Mouse (Mus musculus): ENCODE results near the gene Auts2. TPM values are rescaled to one million over a fixed set of nuclear protein-coding genes. Genes with fewer than 3 reads are reported as not detected.

The Auts2 gene
- total RNA-seq, 1 experiment = 9.9 TPM

GRCm38 (mm10) chr5:131798373-131798772 lies 744.8 kb downstream of the Auts2 start:
- Histone ChIP-seq H3K36me3 (ENCODE audit: control insufficient read depth, insufficient read depth, low read length, poor library complexity, severe bottlenecking) (no peaks in the 10 kb centered on the region), H3K4me1 (ENCODE audit: control insufficient read depth in 2 of 2, insufficient read depth in 2 of 2, low read length in 2 of 2, poor library complexity in 1 of 2) (0 out of 4 replicates have a peak, but pooled peaks cover 0 to 2% of the 10 kb centered on the region in 2 experiments), H3K9me3 (ENCODE audit: control insufficient read depth, insufficient read depth, low read depth, low read length) (no peaks in the 10 kb centered on the region), H3K27ac (ENCODE audit: insufficient read depth, low read depth, low read length, poor library complexity, severe bottlenecking) (no peak overlapping the region), H3K9ac (ENCODE audit: insufficient read depth, low read depth, low read length, poor library complexity, severe bottlenecking) (no peak overlapping the region), H3K4me3 (ENCODE audit: insufficient read depth in 1 of 2, low read depth in 1 of 2, low read length in 2 of 2, poor library complexity in 1 of 2, severe bottlenecking in 1 of 2) (no peak overlapping the region)
- TF ChIP-seq MAFK (IDR thresholded peaks at IDR 0.05; ENCODE audit: insufficient read depth, low read depth, low read length) = no peak
- TF ChIP-seq CHD2 (IDR thresholded peaks at IDR 0.05; ENCODE audit: low read depth, low read length) = no peak
- TF ChIP-seq ZC3H11A (IDR thresholded peaks at IDR 0.05; ENCODE audit: borderline replicate concordance, low read depth, low read length) = no peak
- TF ChIP-seq ZNF384 (IDR thresholded peaks at IDR 0.05; ENCODE audit: low read depth, low read length) = no peak
- no peak for TF ChIP-seq HCFC1 (IDR thresholded peaks at IDR 0.05; ENCODE audit: borderline replicate concordance, insufficient read depth, low read length)
- in situ Hi-C loops (cut with MboI; ENCODE audit: low sequenced_read_pairs in 2 of 2, unreplicated experiment in 2 of 2) = no loop called here
- DNase-seq (ENCODE audit: low read depth, low spot score) = no peak

- Histone ChIP-seq H3K9me3 (ENCODE audit: control insufficient read depth, insufficient read depth, low read depth, low read length) (no peaks in the 10 kb centered on the region), H3K9ac (ENCODE audit: insufficient read depth, low read depth, low read length, poor library complexity, severe bottlenecking) (no peak overlapping the region), H3K4me1 (ENCODE audit: control insufficient read depth in 2 of 2, insufficient read depth in 2 of 2, low read length in 2 of 2, poor library complexity in 1 of 2) (0 out of 4 replicates have a peak, but pooled peaks cover 0 to 2% of the 10 kb centered on the region in 2 experiments), H3K36me3 (ENCODE audit: control insufficient read depth, insufficient read depth, low read length, poor library complexity, severe bottlenecking) (no peaks in the 10 kb centered on the region), H3K4me3 (ENCODE audit: insufficient read depth in 1 of 2, low read depth in 1 of 2, low read length in 2 of 2, poor library complexity in 1 of 2, severe bottlenecking in 1 of 2) (no peak overlapping the region), H3K27ac (ENCODE audit: insufficient read depth, low read depth, low read length, poor library complexity, severe bottlenecking) (no peak overlapping the region)
- DNase-seq (ENCODE audit: low read depth, low spot score) = no peak
- TF ChIP-seq ZNF384 (IDR thresholded peaks at IDR 0.05; ENCODE audit: low read depth, low read length) (no peak), MAFK (IDR thresholded peaks at IDR 0.05; ENCODE audit: insufficient read depth, low read depth, low read length) (no peak), CHD2 (IDR thresholded peaks at IDR 0.05; ENCODE audit: low read depth, low read length) (no peak), ZC3H11A (IDR thresholded peaks at IDR 0.05; ENCODE audit: borderline replicate concordance, low read depth, low read length) (no peak), HCFC1 (IDR thresholded peaks at IDR 0.05; ENCODE audit: borderline replicate concordance, insufficient read depth, low read length) (no peak)
- in situ Hi-C loops (cut with MboI; ENCODE audit: low sequenced_read_pairs in 2 of 2, unreplicated experiment in 2 of 2) = no loop called here
Measured at GRCm38 (mm10) chr5:131797044-131797443, 746.1 kb downstream of the Auts2 start.

- H3K27ac ChIP-seq (ENCODE audit: insufficient read depth, low read depth, low read length, poor library complexity, severe bottlenecking) = no peak overlapping the region
- DNase-seq (ENCODE audit: low read depth, low spot score) = no peak
Measured at GRCm38 (mm10) chr5:131794411-131795133, 748.6 kb downstream of the Auts2 start.

GRCm38 (mm10) chr5:131789601-131790000 lies 753.5 kb downstream of the Auts2 start:
- no peak for DNase-seq (ENCODE audit: low read depth, low spot score)
- H3K9me3 ChIP-seq (ENCODE audit: control insufficient read depth, insufficient read depth, low read depth, low read length) = no peaks in the 10 kb centered on the region
- H3K4me1 ChIP-seq (ENCODE audit: control insufficient read depth in 2 of 2, insufficient read depth in 2 of 2, low read length in 2 of 2, poor library complexity in 1 of 2) = no peaks in the 10 kb centered on the region
- H3K27ac ChIP-seq (ENCODE audit: insufficient read depth, low read depth, low read length, poor library complexity, severe bottlenecking) = no peak overlapping the region
- in situ Hi-C loops (cut with MboI; ENCODE audit: low sequenced_read_pairs in 2 of 2, unreplicated experiment in 2 of 2) = no loop called here
- H3K36me3 ChIP-seq (ENCODE audit: control insufficient read depth, insufficient read depth, low read length, poor library complexity, severe bottlenecking) = no peaks in the 10 kb centered on the region
- TF ChIP-seq MAFK (IDR thresholded peaks at IDR 0.05; ENCODE audit: insufficient read depth, low read depth, low read length) (no peak), ZC3H11A (IDR thresholded peaks at IDR 0.05; ENCODE audit: borderline replicate concordance, low read depth, low read length) (no peak), HCFC1 (IDR thresholded peaks at IDR 0.05; ENCODE audit: borderline replicate concordance, insufficient read depth, low read length) (no peak), CHD2 (IDR thresholded peaks at IDR 0.05; ENCODE audit: low read depth, low read length) (no peak), ZNF384 (IDR thresholded peaks at IDR 0.05; ENCODE audit: low read depth, low read length) (no peak)
- H3K4me3 ChIP-seq (ENCODE audit: insufficient read depth in 1 of 2, low read depth in 1 of 2, low read length in 2 of 2, poor library complexity in 1 of 2, severe bottlenecking in 1 of 2) = no peak overlapping the region
- H3K9ac ChIP-seq (ENCODE audit: insufficient read depth, low read depth, low read length, poor library complexity, severe bottlenecking) = no peak overlapping the region

More at GRCm38 (mm10) chr5:131794411-131795133, 748.6 kb downstream of the Auts2 start:
- TF ChIP-seq HCFC1 (IDR thresholded peaks at IDR 0.05; ENCODE audit: borderline replicate concordance, insufficient read depth, low read length) = no peak
- TF ChIP-seq CHD2 (IDR thresholded peaks at IDR 0.05; ENCODE audit: low read depth, low read length) = no peak
- TF ChIP-seq ZNF384 (IDR thresholded peaks at IDR 0.05; ENCODE audit: low read depth, low read length) = no peak
- TF ChIP-seq MAFK (IDR thresholded peaks at IDR 0.05; ENCODE audit: insufficient read depth, low read depth, low read length) = no peak
- TF ChIP-seq ZC3H11A (IDR thresholded peaks at IDR 0.05; ENCODE audit: borderline replicate concordance, low read depth, low read length) = no peak
- H3K36me3 ChIP-seq (ENCODE audit: control insufficient read depth, insufficient read depth, low read length, poor library complexity, severe bottlenecking) = no peaks in the 10 kb centered on the region
- H3K9ac ChIP-seq (ENCODE audit: insufficient read depth, low read depth, low read length, poor library complexity, severe bottlenecking) = no peak overlapping the region
- in situ Hi-C loops (cut with MboI; ENCODE audit: low sequenced_read_pairs in 2 of 2, unreplicated experiment in 2 of 2) = no loop called here
- 0 out of 4 replicates have a peak, but pooled peaks cover 0 to 2% of the 10 kb centered on the region in 2 experiments for H3K4me1 ChIP-seq (ENCODE audit: control insufficient read depth in 2 of 2, insufficient read depth in 2 of 2, low read length in 2 of 2, poor library complexity in 1 of 2)
- H3K4me3 ChIP-seq (ENCODE audit: insufficient read depth in 1 of 2, low read depth in 1 of 2, low read length in 2 of 2, poor library complexity in 1 of 2, severe bottlenecking in 1 of 2) = no peak overlapping the region
- no peaks in the 10 kb centered on the region for H3K9me3 ChIP-seq (ENCODE audit: control insufficient read depth, insufficient read depth, low read depth, low read length)
